Mouse (Mus musculus) liver, postnatal 0 days (tissue): ENCODE data around the gene Myo1b.

Source experiments
- CTCF ChIP-seq: sonication (generic); IDR thresholded peaks from 2 replicates; pipeline ENCODE4 v1.5.1; 2016; ENCODE audit warnings: antibody characterized with exemption, low read depth
- EP300 ChIP-seq: IDR thresholded peaks from 2 replicates; pipeline ENCODE4 v1.6.1; 2016; ENCODE audit warnings: antibody characterized with exemption, low read depth, mild to moderate bottlenecking

- TF ChIP-seq CTCF, result no peak
- no peak for TF ChIP-seq EP300
Measured at GRCm38 (mm10) chr1:51789269-51789668, 126.6 kb downstream of the Myo1b start.
